Mouse (Mus musculus) midbrain, postnatal 0 days (tissue): Measurements from ENCODE around the gene Thnsl1. TPM values are rescaled to one million over a fixed set of nuclear protein-coding genes. Genes with fewer than 3 reads are reported as not detected.
A peak's percentile ranks its signal among the peaks of the same experiment; 100 is the strongest.

Experiments used
- ATAC-seq: fragments of 200-750 bp; cut with Nextera tagmentation; 2 replicates; pipeline ENCODE4 v1.8.0; 2017; ENCODE audit warnings: moderate number of reproducible peaks, mild to moderate bottlenecking, moderate TSS enrichment, moderate library complexity; ENCODE audit not compliant: low FRiP score
- DNase-seq: peaks from one replicate; pipeline ENCODE4 v3.0.0-alpha.2; 2015; ENCODE audit warnings: low spot score
- H3K27ac ChIP-seq: fragments of 300-500 bp; sonication (generic); 2 replicates; pipeline ENCODE4 v1.5.1; 2014; ENCODE audit warnings: low read depth, mild to moderate bottlenecking, low read length, mixed read lengths
- H3K27me3 ChIP-seq: fragments of 300-500 bp; sonication (generic); 2 replicates; pipeline ENCODE4 v1.6.1; 2014; ENCODE audit warnings: low read length, control low read depth, mixed read lengths; ENCODE audit not compliant: insufficient read depth
- H3K36me3 ChIP-seq: fragments of 300-500 bp; sonication (generic); 2 replicates; pipeline ENCODE4 v1.6.1; 2014; ENCODE audit warnings: low read length, control low read depth, mixed read lengths; ENCODE audit not compliant: insufficient read depth
- H3K4me1 ChIP-seq: fragments of 300-500 bp; sonication (generic); 2 replicates; pipeline ENCODE4 v1.6.1; 2014; ENCODE audit warnings: mild to moderate bottlenecking, control low read depth, antibody characterized with exemption, low read length, mixed read lengths; ENCODE audit not compliant: insufficient read depth
- H3K4me2 ChIP-seq: fragments of 300-500 bp; sonication (generic); 2 replicates; pipeline ENCODE4 v1.6.1; 2014; ENCODE audit warnings: low read depth, mild to moderate bottlenecking, low read length, mixed read lengths; ENCODE audit not compliant: poor library complexity, severe bottlenecking
- H3K4me3 ChIP-seq: fragments of 300-500 bp; sonication (generic); 2 replicates; pipeline ENCODE4 v1.5.1; 2014; ENCODE audit warnings: low read depth, mild to moderate bottlenecking, low read length, moderate library complexity
- H3K9ac ChIP-seq: fragments of 300-500 bp; sonication (generic); replicated peaks from 2 replicates; pipeline ENCODE4 v1.6.1; 2014; ENCODE audit warnings: mild to moderate bottlenecking, low read length, moderate library complexity, mixed read lengths; ENCODE audit not compliant: poor library complexity, severe bottlenecking
- H3K9me3 ChIP-seq: fragments of 300-500 bp; sonication (generic); 2 replicates; pipeline ENCODE4 v1.6.1; 2016; ENCODE audit warnings: low read length, control low read depth
- CTCF ChIP-seq: IDR thresholded peaks from 2 replicates; pipeline ENCODE4 v1.5.1; 2016; ENCODE audit warnings: antibody characterized with exemption, mild to moderate bottlenecking
- WGBS: fragments of 180-500 bp; shearing (Covaris S2); extraction: QIAGEN DNeasy Blood & Tissue Kit; methylation state at CpG from one replicate; pipeline ENCODE4 v1.1.7; 2014; 5-methylcytosine and 5-hydroxymethylcytosine counted together
- polyA plus RNA-seq: library from polyadenylated mRNA; unstranded; fragments of >200 nt; fragmentation: Nextera tagmentation; extraction: Ambion mirVana; gene quantifications from 2 replicates; pipeline ENCODE4 v1.2.1, GENCODE M21; 2015
- total RNA-seq: library from RNA; depleted of rRNA; stranded (reverse); fragments of >200 nt; gene quantifications from 2 replicates; pipeline ENCODE4 v1.2.3, GENCODE M21; 2014; rRNA removed

Gene Thnsl1
- total RNA-seq (18.2 and 22.6 TPM in 2 replicates), polyA plus RNA-seq (17.8 and 18.5 TPM in 2 replicates)

DNA sequence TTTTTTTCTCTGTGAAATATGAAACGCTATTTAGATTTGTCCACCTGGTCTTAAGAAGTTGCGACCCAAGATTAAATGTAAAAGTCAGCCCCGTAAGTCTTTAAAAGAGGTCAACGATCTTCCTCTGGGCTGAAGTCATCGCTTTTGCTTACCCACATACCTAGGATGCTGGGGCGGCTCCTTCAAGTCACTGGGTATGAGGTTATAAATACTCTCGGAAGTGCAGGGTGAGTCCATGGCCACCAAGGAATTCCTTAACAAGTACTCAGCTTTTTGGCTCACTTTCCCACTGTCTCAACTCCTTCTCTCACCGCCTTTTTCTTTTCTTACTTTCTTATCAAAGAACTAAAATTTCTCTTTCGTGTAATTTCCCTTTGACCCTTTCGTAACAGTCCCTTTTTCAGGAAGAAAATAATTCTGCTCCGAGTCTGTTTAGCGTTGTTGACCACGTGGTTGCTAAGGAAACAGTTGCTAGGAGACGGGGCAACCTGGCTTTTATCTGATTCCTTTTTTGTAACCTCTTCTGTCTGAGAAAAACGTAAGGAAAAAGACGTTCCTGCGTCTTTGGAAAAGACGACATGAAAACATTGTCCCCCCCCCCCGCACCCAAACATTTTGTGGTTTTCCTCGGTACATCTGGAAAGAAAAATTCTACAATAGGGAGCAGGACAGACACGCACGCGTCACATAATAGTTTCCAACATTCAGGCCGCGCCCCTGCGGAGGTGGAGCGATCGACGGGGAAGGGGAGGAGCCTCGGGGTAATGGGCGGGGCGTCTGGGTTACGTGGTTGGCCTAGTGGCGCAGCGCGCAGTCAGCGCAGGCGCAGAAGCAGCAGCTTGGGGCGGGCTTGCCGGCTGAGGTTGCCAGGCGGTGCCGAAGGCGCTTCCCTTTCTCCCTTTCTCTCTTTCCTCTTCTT lies at the start of gene Thnsl1, which contains the start of gene Enkur:
Gene Thnsl1, plus strand, starts transcription at position 813 of the 919 bp plus-strand sequence.
Gene Enkur, minus strand, starts transcription at position 454 of the 919 bp plus-strand sequence.
- H3K27me3 ChIP-seq = no peaks in the 10 kb centered on the region
- H3K4me1 ChIP-seq = peaks cover 7% of the 10 kb centered on the region
- peak within 1 kb of the TSS; percentile 89 for H3K27ac ChIP-seq
- WGBS = 2% methylated on average over 43 of the region's 43 CpGs
- peak; percentile 98 for DNase-seq
- peak within 1 kb of the TSS; percentile 74 for H3K4me2 ChIP-seq
- TF ChIP-seq CTCF = peak; percentile 26; the same call in 1 of the 2 replicates
- H3K4me3 ChIP-seq = peak within 1 kb of the TSS; percentile 69
- no peaks in the 10 kb centered on the region for H3K9me3 ChIP-seq
- peak; percentile 99 for ATAC-seq
- no peaks in the 10 kb centered on the region for H3K36me3 ChIP-seq
- peak within 1 kb of the TSS; percentile 85 for H3K9ac ChIP-seq

DNA sequence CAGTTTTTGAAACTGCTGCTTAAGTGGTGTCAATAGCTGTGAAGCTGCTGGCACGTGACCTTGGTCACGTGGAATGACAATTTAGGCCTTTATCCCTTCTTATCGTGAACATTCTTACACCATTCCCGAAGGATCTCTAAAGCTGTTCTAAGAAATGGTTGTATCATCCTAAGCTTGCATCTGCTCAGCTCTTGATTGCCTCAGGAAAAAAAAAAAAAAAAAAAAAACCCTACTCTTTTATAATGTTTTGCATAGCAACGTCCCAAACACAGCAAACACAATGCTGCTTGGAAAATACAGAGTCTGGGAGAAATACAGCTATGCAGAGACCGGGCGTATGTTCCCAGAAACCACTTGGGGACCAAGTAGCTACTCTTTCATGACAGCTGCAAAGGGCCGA lies 41.2 kb upstream of the Thnsl1 start:
- no peaks in the 10 kb centered on the region for H3K4me1 ChIP-seq
- no peaks in the 10 kb centered on the region for H3K9me3 ChIP-seq
- 56% methylated on average over 8 of the region's 8 CpGs for WGBS
- DNase-seq = peak; percentile 3
- no peak overlapping the region for H3K9ac ChIP-seq
- TF ChIP-seq CTCF = no peak
- H3K36me3 ChIP-seq = no peaks in the 10 kb centered on the region
- H3K27me3 ChIP-seq = no peaks in the 10 kb centered on the region
- H3K4me2 ChIP-seq = no peak overlapping the region
- H3K4me3 ChIP-seq = no peak overlapping the region
- no peak for ATAC-seq
- no peak overlapping the region for H3K27ac ChIP-seq

DNA sequence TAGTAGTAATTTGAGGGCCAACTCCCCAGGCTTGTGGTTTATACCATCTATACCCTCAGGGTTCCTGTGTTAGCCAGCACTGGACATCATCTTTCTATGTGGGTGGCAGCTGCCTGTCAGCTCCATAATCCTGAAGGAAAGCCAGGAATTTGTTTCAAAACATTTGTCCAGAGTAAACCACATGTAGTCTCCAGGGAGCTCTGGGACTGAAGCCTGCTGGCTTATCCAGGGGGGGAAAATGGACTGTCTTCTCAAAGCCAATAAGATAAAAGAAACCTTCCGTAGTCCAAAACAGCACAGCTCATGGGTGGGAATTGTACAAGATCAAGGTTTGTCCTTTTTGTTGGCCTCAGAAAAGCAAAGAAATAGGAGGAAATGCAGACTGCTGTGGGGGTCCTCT lies 37.6 kb upstream of the Thnsl1 start:
- 69% methylated on average over 1 of the region's 1 CpGs for WGBS
- no peak for DNase-seq
- TF ChIP-seq CTCF = no peak
- Histone ChIP-seq H3K36me3 (no peaks in the 10 kb centered on the region), H3K4me1 (no peaks in the 10 kb centered on the region), H3K4me2 (no peak overlapping the region), H3K27me3 (no peaks in the 10 kb centered on the region), H3K9me3 (no peaks in the 10 kb centered on the region), H3K9ac (no peak overlapping the region), H3K4me3 (no peak overlapping the region), H3K27ac (no peak overlapping the region)
- ATAC-seq = no peak

DNA sequence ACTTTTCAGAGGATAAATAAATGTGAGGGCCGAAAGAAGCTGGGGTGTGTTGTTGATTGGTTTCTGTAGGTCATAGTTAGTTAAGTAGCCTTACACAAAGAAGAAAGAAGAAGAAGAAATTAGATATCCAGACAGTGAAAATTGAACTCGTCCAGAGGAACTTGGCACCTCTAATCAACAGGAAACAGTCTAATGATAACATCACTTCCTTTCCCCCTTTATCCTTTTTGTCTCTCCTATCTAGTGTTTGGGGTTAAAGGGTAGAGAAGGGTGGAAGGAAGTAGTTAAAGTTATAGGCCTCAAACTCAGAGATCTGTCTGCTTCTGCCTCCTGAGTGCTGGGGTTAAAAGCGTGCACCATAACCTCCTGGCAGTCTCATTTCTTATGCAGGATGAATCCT lies 32.7 kb upstream of the Thnsl1 start:
- ATAC-seq (no peak), DNase-seq (no peak)
- no peak overlapping the region for H3K4me2 ChIP-seq
- no peak overlapping the region for H3K27ac ChIP-seq
- H3K4me3 ChIP-seq = no peak overlapping the region
- no peak overlapping the region for H3K9ac ChIP-seq
- H3K9me3 ChIP-seq = no peaks in the 10 kb centered on the region
- no peaks in the 10 kb centered on the region for H3K27me3 ChIP-seq
- no peak for TF ChIP-seq CTCF
- H3K36me3 ChIP-seq = no peaks in the 10 kb centered on the region
- WGBS = 86% methylated on average over 3 of the region's 3 CpGs
- no peaks in the 10 kb centered on the region for H3K4me1 ChIP-seq

DNA sequence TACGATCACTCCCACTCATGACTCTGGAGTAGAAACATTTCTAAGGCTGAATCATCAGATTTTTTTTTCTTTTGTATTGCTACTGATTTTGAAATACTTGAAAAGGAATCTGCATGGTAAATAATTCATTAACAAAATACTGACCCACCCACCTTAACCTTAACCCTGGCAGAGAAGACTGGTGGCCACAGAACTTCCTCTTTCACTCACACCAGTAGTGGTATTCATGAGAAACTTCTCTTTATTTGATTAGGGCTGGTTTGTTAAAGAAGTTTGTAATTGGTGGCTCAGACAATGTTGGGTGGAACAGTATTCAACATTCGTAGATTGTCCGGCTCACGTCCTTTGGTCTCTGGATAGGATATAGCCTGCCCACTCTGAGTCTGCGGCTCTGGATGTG lies 26.4 kb upstream of the Thnsl1 start:
- no peak for ATAC-seq
- no peaks in the 10 kb centered on the region for H3K36me3 ChIP-seq
- no peak for TF ChIP-seq CTCF
- whole genome bisulfite sequencing = 94% methylated on average over 5 of the region's 5 CpGs
- H3K9me3 ChIP-seq = no peaks in the 10 kb centered on the region
- H3K4me1 ChIP-seq = no peaks in the 10 kb centered on the region
- H3K4me3 ChIP-seq = no peak overlapping the region
- no peak for DNase-seq
- H3K27ac ChIP-seq = no peak overlapping the region
- H3K9ac ChIP-seq = no peak overlapping the region
- no peak overlapping the region for H3K4me2 ChIP-seq
- H3K27me3 ChIP-seq = no peaks in the 10 kb centered on the region

DNA sequence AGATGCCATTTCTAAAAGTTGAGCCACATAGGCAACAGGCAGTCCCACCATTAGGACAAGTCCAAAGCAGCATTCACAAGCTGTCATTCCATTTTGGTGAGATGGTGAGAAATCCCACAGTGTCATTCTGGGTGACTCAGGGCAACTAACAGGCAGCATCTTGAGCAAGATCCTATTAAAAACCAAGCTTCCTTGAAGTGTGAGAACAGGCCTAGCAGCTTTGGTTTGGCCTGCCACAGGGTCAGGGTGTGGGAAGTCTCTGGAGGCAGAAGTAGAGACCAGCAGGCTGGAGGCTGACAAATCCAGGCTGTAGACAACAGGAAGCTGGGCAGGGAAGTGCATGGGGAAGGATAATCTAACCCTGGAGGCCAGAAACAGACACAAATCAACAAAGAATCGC lies 22.7 kb upstream of the Thnsl1 start:
- H3K4me2 ChIP-seq = no peak overlapping the region
- H3K4me3 ChIP-seq = no peak overlapping the region
- no peaks in the 10 kb centered on the region for H3K27me3 ChIP-seq
- H3K27ac ChIP-seq = no peak overlapping the region
- H3K9me3 ChIP-seq = no peaks in the 10 kb centered on the region
- no peak for DNase-seq
- no peak overlapping the region for H3K9ac ChIP-seq
- H3K36me3 ChIP-seq = no peaks in the 10 kb centered on the region
- no peaks in the 10 kb centered on the region for H3K4me1 ChIP-seq
- no peak for TF ChIP-seq CTCF
- WGBS = 81% methylated on average over 1 of the region's 1 CpGs
- no peak for ATAC-seq
